20 mouse cellular contexts compared by ENCODE assay signal in the genomic region with DNA sequence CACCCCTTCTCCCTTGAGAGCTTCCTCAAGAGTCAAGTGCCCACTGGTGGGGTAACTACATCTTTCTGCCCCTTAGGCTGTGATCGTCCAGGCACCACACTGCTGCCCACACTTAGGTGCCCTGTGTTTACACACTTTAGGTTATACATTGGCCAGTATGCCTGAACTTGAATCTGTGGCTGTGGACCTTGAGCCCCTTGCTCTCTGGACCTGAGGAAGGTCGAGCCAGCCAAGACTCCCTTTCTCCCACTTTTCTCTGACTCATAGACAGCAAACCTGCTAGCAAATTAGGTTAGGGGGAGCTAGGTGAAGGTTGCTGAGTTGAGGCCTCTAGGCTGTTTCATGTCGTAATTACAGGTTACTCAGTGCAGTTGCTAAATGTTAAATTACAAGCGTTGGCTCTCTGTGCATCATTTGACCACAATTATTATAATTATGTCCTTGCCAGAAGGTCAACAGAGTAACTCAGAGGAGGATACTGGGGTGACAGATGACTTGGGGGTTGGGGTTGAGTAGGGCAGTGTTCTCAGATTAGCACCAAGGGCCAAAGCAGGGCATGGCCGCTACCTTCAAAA. TPM values are rescaled to one million over a fixed set of nuclear protein-coding genes. Genes with fewer than 3 reads are reported as not detected.
DNase-seq lines count a peak whose midpoint lies in the region; ATAC-seq and TF ChIP-seq lines count a peak whose summit lies in the region.
"Had no signal": no experiment of that assay in that cellular context is flagged by ENCODE, and none has a peak within 500 bp of the region (broad histone marks: within the 10 kb centered on the region; RNA-seq: fewer than 3 reads in every experiment).

No protein-coding gene starts in this region.

- peak; percentile 31 for ATAC-seq in intestine, postnatal 0 days
- ATAC-seq in intestine, embryonic 15.5 days = no peak
- ATAC-seq in midbrain, embryonic 11.5 days (ENCODE audit: low FRiP score) = no peak
- no peak for ATAC-seq in midbrain, embryonic 14.5 days (ENCODE audit: low FRiP score, low TSS enrichment)
- ATAC-seq: inflammation-experienced regulatory T-cells, adult 6 months; lung, postnatal 0 days; Patski had no signal

- H3K4me2 ChIP-seq in intestine, postnatal 0 days (replicated peaks; ENCODE audit: low read depth) = no peak overlapping the region
- H3K4me2 ChIP-seq in intestine, embryonic 15.5 days (replicated peaks) = no peak overlapping the region
- H3K4me2 ChIP-seq in midbrain, embryonic 11.5 days = no peak overlapping the region
- no peak overlapping the region for H3K4me2 ChIP-seq in midbrain, embryonic 14.5 days (ENCODE audit: low read length)
- H3K4me2 ChIP-seq: embryonic facial prominence, embryonic 12.5 days; forebrain, embryonic 12.5 days; heart, embryonic 15.5 days; hindbrain, embryonic 14.5 days; midbrain, embryonic 12.5 days had no signal

- no peaks in the 10 kb centered on the region for H3K9me3 ChIP-seq in intestine, postnatal 0 days (ENCODE audit: control insufficient read depth)
- no peaks in the 10 kb centered on the region for H3K9me3 ChIP-seq in intestine, embryonic 15.5 days
- no peaks in the 10 kb centered on the region for H3K9me3 ChIP-seq in midbrain, embryonic 11.5 days (ENCODE audit: control insufficient read depth, low read length)
- H3K9me3 ChIP-seq in midbrain, embryonic 14.5 days (ENCODE audit: control insufficient read depth, low read length) = no peaks in the 10 kb centered on the region
- H3K9me3 ChIP-seq: embryonic facial prominence, embryonic 12.5 days; forebrain, embryonic 12.5 days; heart, embryonic 15.5 days; midbrain, embryonic 12.5 days had no signal

- DNase-seq in midbrain, embryonic 11.5 days (ENCODE audit: low spot score, missing footprints) = peak; percentile 33
- DNase-seq in midbrain, embryonic 14.5 days = no peak
- DNase-seq in gonadal fat pad, adult 2 months (ENCODE audit: low read depth) = peak; percentile 54
- DNase-seq in layer of hippocampus, adult 2 months (ENCODE audit: low spot score in 2 of 2) = no peak
- no peak for DNase-seq in left cerebral cortex, adult 11 months (ENCODE audit: low spot score)
- DNase-seq: cerebellum, adult 11-12 months; cerebellum, postnatal 25 days; gastrocnemius, adult 2 months; heart, postnatal 36 days; thymus, postnatal 14 days had no signal

- no peaks in the 10 kb centered on the region for H3K36me3 ChIP-seq in intestine, postnatal 0 days (ENCODE audit: control insufficient read depth, insufficient read depth)
- no peaks in the 10 kb centered on the region for H3K36me3 ChIP-seq in intestine, embryonic 15.5 days
- no peaks in the 10 kb centered on the region for H3K36me3 ChIP-seq in midbrain, embryonic 11.5 days (ENCODE audit: control insufficient read depth, insufficient read depth, low read length)
- H3K36me3 ChIP-seq in midbrain, embryonic 14.5 days (ENCODE audit: control insufficient read depth, insufficient read depth, low read length) = no peaks in the 10 kb centered on the region
- H3K36me3 ChIP-seq: embryonic facial prominence, embryonic 12.5 days; forebrain, embryonic 12.5 days; heart, embryonic 15.5 days; midbrain, embryonic 12.5 days had no signal

- H3K27me3 ChIP-seq in intestine, postnatal 0 days (replicated peaks; ENCODE audit: control insufficient read depth, insufficient read depth, low read length) = no peaks in the 10 kb centered on the region
- H3K27me3 ChIP-seq in intestine, embryonic 15.5 days (replicated peaks) = no peaks in the 10 kb centered on the region
- peaks cover 11% of the 10 kb centered on the region for H3K27me3 ChIP-seq in midbrain, embryonic 11.5 days (ENCODE audit: control insufficient read depth, insufficient read depth, low read length)
- peaks cover 12% of the 10 kb centered on the region for H3K27me3 ChIP-seq in midbrain, embryonic 14.5 days (ENCODE audit: control insufficient read depth, insufficient read depth, low read length)
- H3K27me3 ChIP-seq: heart, embryonic 15.5 days; Patski had no signal

- peak overlapping the region; percentile 50 for H3K27ac ChIP-seq in intestine, postnatal 0 days (ENCODE audit: low read depth, low read length)
- H3K27ac ChIP-seq in intestine, embryonic 15.5 days = no peak overlapping the region
- no peak overlapping the region for H3K27ac ChIP-seq in midbrain, embryonic 11.5 days (ENCODE audit: low read depth, low read length)
- H3K27ac ChIP-seq in midbrain, embryonic 14.5 days (replicated peaks; ENCODE audit: low read depth, low read length) = no peak overlapping the region
- H3K27ac ChIP-seq in layer of hippocampus, adult 2 months = no peak overlapping the region
- H3K27ac ChIP-seq: embryonic facial prominence, embryonic 12.5 days; forebrain, embryonic 12.5 days; gastrocnemius, adult 2 months; heart, embryonic 15.5 days; hindbrain, embryonic 14.5 days; midbrain, embryonic 12.5 days had no signal

- H3K4me3 ChIP-seq in intestine, postnatal 0 days (ENCODE audit: low read depth, low read length) = no peak overlapping the region
- H3K4me3 ChIP-seq in intestine, embryonic 15.5 days (replicated peaks) = no peak overlapping the region
- H3K4me3 ChIP-seq in midbrain, embryonic 11.5 days (ENCODE audit: low read depth, low read length) = no peak overlapping the region
- no peak overlapping the region for H3K4me3 ChIP-seq in midbrain, embryonic 14.5 days (replicated peaks; ENCODE audit: low read depth, low read length)
- no peak overlapping the region for H3K4me3 ChIP-seq in layer of hippocampus, adult 2 months
- H3K4me3 ChIP-seq: embryonic facial prominence, embryonic 12.5 days; forebrain, embryonic 12.5 days; gastrocnemius, adult 2 months; heart, embryonic 15.5 days; midbrain, embryonic 12.5 days had no signal

- no peak overlapping the region for H3K9ac ChIP-seq in intestine, postnatal 0 days (ENCODE audit: low read depth, low read length)
- H3K9ac ChIP-seq in intestine, embryonic 15.5 days = no peak overlapping the region
- no peak overlapping the region for H3K9ac ChIP-seq in midbrain, embryonic 11.5 days (ENCODE audit: low read length)
- no peak overlapping the region for H3K9ac ChIP-seq in midbrain, embryonic 14.5 days (replicated peaks; ENCODE audit: low read length)
- H3K9ac ChIP-seq: embryonic facial prominence, embryonic 12.5 days; forebrain, embryonic 12.5 days; heart, embryonic 15.5 days; hindbrain, embryonic 14.5 days; midbrain, embryonic 12.5 days had no signal

- H3K4me1 ChIP-seq in intestine, postnatal 0 days (replicated peaks; ENCODE audit: control insufficient read depth, insufficient read depth, low read length) = no peaks in the 10 kb centered on the region
- H3K4me1 ChIP-seq in intestine, embryonic 15.5 days (replicated peaks) = peaks cover 2% of the 10 kb centered on the region
- H3K4me1 ChIP-seq in midbrain, embryonic 11.5 days (ENCODE audit: control insufficient read depth, insufficient read depth, low read length) = peaks cover 9% of the 10 kb centered on the region
- H3K4me1 ChIP-seq in midbrain, embryonic 14.5 days (ENCODE audit: control insufficient read depth, insufficient read depth, low read length) = peaks cover 7% of the 10 kb centered on the region; the same call in 1 of the 2 replicates

- WGBS in intestine, postnatal 0 days = 58% methylated on average over 5 of the region's 5 CpGs
- 76% methylated on average over 5 of the region's 5 CpGs for WGBS in intestine, embryonic 15.5 days
- WGBS in midbrain, embryonic 11.5 days = 85% methylated on average over 5 of the region's 5 CpGs
- WGBS in midbrain, embryonic 14.5 days = 77% methylated on average over 5 of the region's 5 CpGs

- no peak for TF ChIP-seq CTCF in intestine, postnatal 0 days (IDR thresholded peaks at IDR 0.05; ENCODE audit: low read depth)
- TF ChIP-seq CTCF in layer of hippocampus, adult 2 months (conservative IDR thresholded peaks at IDR 0.05) = no peak

RNA-seq across cellular contexts. Expression of a gene that starts 2.9 kb away (rescaled TPM):
- polyA plus RNA-seq in intestine, postnatal 0 days (2015; fragmentation: Nextera tagmentation; extraction: Ambion mirVana) = 50.2 and 50.9 TPM in 2 replicates
- 34.2 and 40.5 TPM in 2 replicates for polyA plus RNA-seq in intestine, embryonic 15.5 days (2015; fragmentation: Nextera tagmentation; extraction: Ambion mirVana)
- 10.5 and 10.7 TPM in 2 replicates for polyA plus RNA-seq in midbrain, embryonic 11.5 days (2014; fragmentation: Nextera tagmentation; extraction: Ambion mirVana)
- 10.2 and 11.0 TPM in 2 replicates for polyA plus RNA-seq in midbrain, embryonic 14.5 days (2014; fragmentation: Nextera tagmentation; extraction: Ambion mirVana)
- polyA plus RNA-seq in gonadal fat pad, adult 2 months (2012; rRNA removed) = 45.3 and 49.0 TPM in 2 replicates
- 10 to 100 TPM; 10.3 to 10.7 TPM for total RNA-seq in layer of hippocampus, adult 2 months (2021)

RNA-seq across cellular contexts. Expression of a gene that starts 25.5 kb away (rescaled TPM):
- polyA plus RNA-seq in intestine, postnatal 0 days (2015; fragmentation: Nextera tagmentation; extraction: Ambion mirVana) = 3.2 and 3.7 TPM in 2 replicates
- polyA plus RNA-seq in intestine, embryonic 15.5 days (2015; fragmentation: Nextera tagmentation; extraction: Ambion mirVana) = 7.3 and 8.0 TPM in 2 replicates
- polyA plus RNA-seq in midbrain, embryonic 11.5 days (2014; fragmentation: Nextera tagmentation; extraction: Ambion mirVana) = 5.2 and 5.6 TPM in 2 replicates
- polyA plus RNA-seq in midbrain, embryonic 14.5 days (2014; fragmentation: Nextera tagmentation; extraction: Ambion mirVana) = 4.8 and 6.5 TPM in 2 replicates
- polyA plus RNA-seq in gonadal fat pad, adult 2 months (2012; rRNA removed) = 11.3 and 14.7 TPM in 2 replicates
- total RNA-seq in layer of hippocampus, adult 2 months (2021) = 1 to 10 TPM; 7.1 to 8.1 TPM

Comparison
In these comparisons a context has a peak if more than half of its experiments do, and no peak if none do; other contexts are left out.
1. DNase-seq: peak in midbrain, embryonic 11.5 days (single experiment) and gonadal fat pad, adult 2 months (single experiment); none in midbrain, embryonic 14.5 days (single experiment), layer of hippocampus, adult 2 months (0 of 2) and left cerebral cortex, adult 11 months (single experiment).